8 mouse cellular contexts compared by ENCODE assay signal in the genomic region with DNA sequence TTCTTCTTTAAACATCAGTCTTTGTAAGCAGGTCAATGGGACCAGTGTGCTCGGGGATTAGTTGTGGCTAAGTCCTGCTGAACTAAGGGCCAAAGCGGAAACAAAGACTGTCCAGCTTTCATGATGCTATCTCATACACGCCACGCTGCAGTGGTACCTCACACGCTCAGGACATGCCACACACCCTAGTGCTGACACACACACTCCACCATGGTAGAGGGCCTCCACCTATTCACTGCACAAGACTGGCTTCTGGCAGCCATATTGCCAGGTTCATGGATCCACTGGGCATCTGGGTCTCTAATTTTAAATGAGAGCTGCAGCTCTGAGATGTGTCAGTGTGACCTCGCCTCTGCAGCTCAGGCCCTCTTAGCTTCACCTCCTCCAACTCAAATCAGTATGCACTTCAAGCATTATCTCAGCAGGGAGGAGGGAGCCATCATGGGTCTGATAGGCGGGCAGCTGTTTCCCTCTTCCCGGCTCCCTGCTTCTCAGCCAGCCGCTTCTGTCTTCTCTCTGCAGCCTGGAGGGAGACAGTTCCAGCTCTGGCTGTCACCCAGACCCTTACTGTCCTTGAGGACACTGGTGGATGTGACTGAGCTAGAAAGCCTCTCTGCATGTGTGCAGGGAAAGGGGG.
DNase-seq lines count a peak whose midpoint lies in the region; ATAC-seq and TF ChIP-seq lines count a peak whose summit lies in the region.

No protein-coding gene starts in this region.

- intact Hi-C loops in heart, postnatal 10 days (cut with DNase I) = no loop called here

- no peak overlapping the region for H3K4me3 ChIP-seq in lung, embryonic 16.5 days (ENCODE audit: low read length)
- no peak overlapping the region for H3K4me3 ChIP-seq in cortical plate, adult 2 months (ENCODE audit: insufficient read depth, low read length)
- H3K4me3 ChIP-seq in neural tube, embryonic 12.5 days = no peak overlapping the region

- H3K4me1 ChIP-seq in lung, embryonic 16.5 days (replicated peaks; ENCODE audit: control insufficient read depth, insufficient read depth, low read length) = peaks cover 21% of the 10 kb centered on the region
- peaks cover 2% of the 10 kb centered on the region for H3K4me1 ChIP-seq in cortical plate, adult 2 months (ENCODE audit: control insufficient read depth, insufficient read depth, low read length)
- peaks cover 35% of the 10 kb centered on the region for H3K4me1 ChIP-seq in neural tube, embryonic 12.5 days

- H3K4me2 ChIP-seq in lung, embryonic 16.5 days (ENCODE audit: low read depth, low read length) = no peak overlapping the region
- no peak overlapping the region for H3K4me2 ChIP-seq in neural tube, embryonic 12.5 days (replicated peaks)

- ATAC-seq in lung, embryonic 16.5 days (ENCODE audit: low read depth) = peak; percentile 37; the same call in 1 of the 2 replicates
- ATAC-seq in neural tube, embryonic 12.5 days (ENCODE audit: low FRiP score, low read depth) = peak; percentile 73

- 55% methylated on average over 9 of the region's 9 CpGs for WGBS in lung, embryonic 16.5 days
- 36% methylated on average over 9 of the region's 9 CpGs for whole genome bisulfite sequencing in neural tube, embryonic 12.5 days

- no peaks in the 10 kb centered on the region for H3K36me3 ChIP-seq in lung, embryonic 16.5 days (ENCODE audit: control insufficient read depth, insufficient read depth, low read length)
- no peaks in the 10 kb centered on the region for H3K36me3 ChIP-seq in neural tube, embryonic 12.5 days

- no peak for TF ChIP-seq POLR2A in cortical plate, adult 2 months (IDR thresholded peaks at IDR 0.05; ENCODE audit: extremely low read depth, insufficient read depth, low read length)

- no peak overlapping the region for H3K9ac ChIP-seq in lung, embryonic 16.5 days (ENCODE audit: low read length)
- no peak overlapping the region for H3K9ac ChIP-seq in neural tube, embryonic 12.5 days

- H3K9me3 ChIP-seq in lung, embryonic 16.5 days (ENCODE audit: control insufficient read depth, low read length) = no peaks in the 10 kb centered on the region
- no peaks in the 10 kb centered on the region for H3K9me3 ChIP-seq in neural tube, embryonic 12.5 days

- TF ChIP-seq CTCF in cortical plate, adult 2 months (IDR thresholded peaks at IDR 0.05; ENCODE audit: extremely low read depth, insufficient read depth, low read length) = no peak

- peak overlapping the region; percentile 3; the same call in 1 of the 2 replicates for H3K27ac ChIP-seq in lung, embryonic 16.5 days (ENCODE audit: low read length)
- H3K27ac ChIP-seq in cortical plate, adult 2 months (ENCODE audit: insufficient read depth, low read length) = peak overlapping the region; percentile 76
- H3K27ac ChIP-seq in neural tube, embryonic 12.5 days = peak overlapping the region; percentile 58

- DNase-seq in lung, adult 18-20 months = no peak
- DNase-seq in heart, postnatal 10 days = peak; percentile 71 to 72
- DNase-seq in natural killer cell, adult 2 months (ENCODE audit: low spot score in 2 of 2) = no peak
- DNase-seq in adrenal gland, postnatal 25 days = no peak
- DNase-seq in adrenal gland, adult 8-10 months = no peak

- H3K27me3 ChIP-seq in lung, embryonic 16.5 days (ENCODE audit: control insufficient read depth, insufficient read depth, low read depth, low read length) = no peaks in the 10 kb centered on the region
- H3K27me3 ChIP-seq in neural tube, embryonic 12.5 days (replicated peaks) = no peaks in the 10 kb centered on the region

Comparison
In these comparisons a context has a peak if more than half of its experiments do, and no peak if none do; other contexts are left out.
1. H3K27ac ChIP-seq: peak in every context shown above with its lines; median percentile 76 in cortical plate, adult 2 months; 58 in neural tube, embryonic 12.5 days; 3 in lung, embryonic 16.5 days.
2. DNase-seq: peak in heart, postnatal 10 days (2 of 2); none in lung, adult 18-20 months (0 of 2), natural killer cell, adult 2 months (0 of 2), adrenal gland, postnatal 25 days (single experiment) and adrenal gland, adult 8-10 months (single experiment).